Mouse (Mus musculus): ENCODE measurements at regions not wholly inside any gene's neighbourhood (a gene's known extent, or its start where the extent isn't known, plus 50 kb on each side); places are given as distances from the start of the nearest gene placed in this dataset.

DNA sequence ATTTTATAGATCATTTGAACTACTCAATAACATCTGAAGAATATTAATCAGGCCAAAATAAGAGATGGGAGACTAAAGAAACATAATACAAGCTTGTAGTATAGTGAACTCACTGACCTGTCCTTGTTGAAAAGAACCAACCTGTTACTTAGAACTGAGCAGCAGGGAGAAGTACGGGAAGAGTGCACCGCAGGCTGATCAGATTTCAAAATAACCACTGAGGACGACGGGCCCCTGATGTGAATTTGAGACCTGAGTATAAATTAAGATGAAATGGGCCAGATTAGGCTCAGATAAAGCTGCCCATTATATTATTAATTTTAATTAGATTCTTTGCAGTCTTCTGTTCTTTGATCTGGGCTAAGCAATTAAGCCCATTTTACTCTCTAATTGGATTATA, 391.2 kb upstream of the Tyrp1 start:
- Histone ChIP-seq H3K4me2 (ENCODE audit: low read depth, low read length) (no peak overlapping the region), H3K9ac (replicated peaks) (no peak overlapping the region), H3K36me3 (replicated peaks; ENCODE audit: insufficient read depth, low read length) (no peaks in the 10 kb centered on the region), H3K27me3 (ENCODE audit: insufficient read depth, low read length) (no peaks in the 10 kb centered on the region), H3K27ac (ENCODE audit: low read depth) (no peak overlapping the region), H3K4me1 (ENCODE audit: insufficient read depth) (no peaks in the 10 kb centered on the region), H3K9me3 (ENCODE audit: low read length) (no peaks in the 10 kb centered on the region), H3K4me3 (ENCODE audit: low read depth, low read length) (no peak overlapping the region)
- TF ChIP-seq CTCF (IDR thresholded peaks at IDR 0.05; ENCODE audit: low read depth) (no peak), EP300 (IDR thresholded peaks at IDR 0.05; ENCODE audit: low read depth) (no peak)
- no peak for DNase-seq
- no peak for ATAC-seq
- 77% methylated on average over 4 of the region's 4 CpGs for WGBS (ENCODE audit: insufficient replicate concordance)

- H3K9me3 ChIP-seq (ENCODE audit: low read length): no peaks in the 10 kb centered on the region
- H3K4me3 ChIP-seq (ENCODE audit: low read depth, low read length): no peak overlapping the region
- TF ChIP-seq EP300 (IDR thresholded peaks at IDR 0.05; ENCODE audit: low read depth): no peak
- TF ChIP-seq CTCF (IDR thresholded peaks at IDR 0.05; ENCODE audit: low read depth): no peak; the same call in 1 of the 2 replicates
- H3K27me3 ChIP-seq (ENCODE audit: insufficient read depth, low read length): no peaks in the 10 kb centered on the region
- no peaks in the 10 kb centered on the region for H3K36me3 ChIP-seq (replicated peaks; ENCODE audit: insufficient read depth, low read length)
- no peak overlapping the region for H3K4me2 ChIP-seq (ENCODE audit: low read depth, low read length)
- no peaks in the 10 kb centered on the region for H3K4me1 ChIP-seq (ENCODE audit: insufficient read depth)
- no peak for DNase-seq
- WGBS (ENCODE audit: insufficient replicate concordance): 71% methylated on average over 1 of the region's 1 CpGs
- ATAC-seq: no peak
- no peak overlapping the region for H3K27ac ChIP-seq (ENCODE audit: low read depth)
- H3K9ac ChIP-seq (replicated peaks): no peak overlapping the region
Observed at GRCm38 (mm10) chr4:80463615-80464014, 370.3 kb upstream of the Tyrp1 start.

- no peaks in the 10 kb centered on the region for H3K36me3 ChIP-seq (replicated peaks; ENCODE audit: insufficient read depth, low read length)
- TF ChIP-seq CTCF (IDR thresholded peaks at IDR 0.05; ENCODE audit: low read depth) (no peak), EP300 (IDR thresholded peaks at IDR 0.05; ENCODE audit: low read depth) (no peak)
- 77% methylated on average over 4 of the region's 4 CpGs for WGBS (ENCODE audit: insufficient replicate concordance)
Observed at GRCm38 (mm10) chr4:80475736-80476478, 358.0 kb upstream of the Tyrp1 start.

GRCm38 (mm10) chr4:80515087-80515486, 318.8 kb upstream of the Tyrp1 start:
- ATAC-seq: no peak
- H3K4me3 ChIP-seq (ENCODE audit: low read depth, low read length): no peak overlapping the region
- DNase-seq: no peak
- no peaks in the 10 kb centered on the region for H3K4me1 ChIP-seq (ENCODE audit: insufficient read depth)
- no peaks in the 10 kb centered on the region for H3K27me3 ChIP-seq (ENCODE audit: insufficient read depth, low read length)
- no peak for TF ChIP-seq CTCF (IDR thresholded peaks at IDR 0.05; ENCODE audit: low read depth)
- no peak for TF ChIP-seq EP300 (IDR thresholded peaks at IDR 0.05; ENCODE audit: low read depth)
- no peak overlapping the region for H3K9ac ChIP-seq (replicated peaks)
- no peaks in the 10 kb centered on the region for H3K9me3 ChIP-seq (ENCODE audit: low read length)
- no peaks in the 10 kb centered on the region for H3K36me3 ChIP-seq (replicated peaks; ENCODE audit: insufficient read depth, low read length)
- WGBS (ENCODE audit: insufficient replicate concordance): 62% methylated on average over 2 of the region's 2 CpGs
- H3K27ac ChIP-seq (ENCODE audit: low read depth): no peak overlapping the region
- no peak overlapping the region for H3K4me2 ChIP-seq (ENCODE audit: low read depth, low read length)

More at GRCm38 (mm10) chr4:80475736-80476478, 358.0 kb upstream of the Tyrp1 start:
- no peaks in the 10 kb centered on the region for H3K4me1 ChIP-seq (ENCODE audit: insufficient read depth)
- no peak overlapping the region for H3K27ac ChIP-seq (ENCODE audit: low read depth)
- no peaks in the 10 kb centered on the region for H3K27me3 ChIP-seq (ENCODE audit: insufficient read depth, low read length)
- no peak for DNase-seq
- H3K9ac ChIP-seq (replicated peaks): no peak overlapping the region
- H3K4me3 ChIP-seq (ENCODE audit: low read depth, low read length): no peak overlapping the region
- H3K9me3 ChIP-seq (ENCODE audit: low read length): no peaks in the 10 kb centered on the region
- H3K4me2 ChIP-seq (ENCODE audit: low read depth, low read length): no peak overlapping the region
- ATAC-seq: no peak

DNA sequence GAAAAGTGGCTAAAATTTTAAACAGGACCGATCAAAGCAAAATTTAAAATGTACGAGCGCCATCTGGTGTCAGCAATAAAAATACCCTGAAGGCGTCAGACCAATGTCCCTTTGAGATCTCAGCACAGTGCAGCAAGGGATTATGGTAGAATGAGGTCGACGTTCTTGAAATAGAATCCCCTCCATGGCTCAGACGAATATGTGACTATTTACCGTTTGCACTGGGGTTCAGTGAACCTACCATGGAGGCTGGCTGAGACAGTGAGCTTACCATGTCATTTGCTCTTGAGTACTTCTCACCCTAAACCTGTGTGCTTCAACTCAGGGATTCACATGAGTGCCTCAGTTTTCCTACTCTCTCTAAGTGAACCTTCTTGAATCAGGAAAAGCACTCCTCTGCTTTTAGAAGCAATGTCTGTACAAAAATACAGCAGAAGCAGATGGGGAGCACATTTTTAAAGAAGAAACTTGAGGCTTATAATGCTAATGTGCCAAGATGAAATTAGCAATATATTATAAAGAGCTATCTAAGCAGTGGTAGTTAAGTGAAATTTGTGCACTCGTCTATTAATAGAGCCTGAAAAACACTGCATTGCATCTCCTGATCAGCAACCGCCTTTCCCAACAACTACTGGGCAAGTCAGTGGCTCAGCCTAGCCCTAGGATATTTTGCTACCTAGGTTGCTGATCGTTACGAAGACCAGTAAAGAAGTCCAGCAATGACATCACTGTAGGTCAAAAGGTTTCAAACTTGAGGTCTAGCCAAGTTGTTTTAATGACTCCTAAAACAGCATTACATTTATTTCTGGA, 316.2 kb upstream of the Tyrp1 start:
- no peak; the same call in 1 of the 2 replicates for ATAC-seq
- Histone ChIP-seq H3K4me3 (ENCODE audit: low read depth, low read length) (no peak overlapping the region), H3K27ac (ENCODE audit: low read depth) (no peak overlapping the region), H3K9ac (replicated peaks) (no peak overlapping the region), H3K36me3 (replicated peaks; ENCODE audit: insufficient read depth, low read length) (no peaks in the 10 kb centered on the region), H3K4me2 (ENCODE audit: low read depth, low read length) (no peak overlapping the region), H3K4me1 (ENCODE audit: insufficient read depth) (no peaks in the 10 kb centered on the region), H3K9me3 (ENCODE audit: low read length) (no peaks in the 10 kb centered on the region), H3K27me3 (ENCODE audit: insufficient read depth, low read length) (no peaks in the 10 kb centered on the region)
- TF ChIP-seq EP300 (IDR thresholded peaks at IDR 0.05; ENCODE audit: low read depth) (no peak), CTCF (IDR thresholded peaks at IDR 0.05; ENCODE audit: low read depth) (peak; percentile 55)
- WGBS (ENCODE audit: insufficient replicate concordance): 23% methylated on average over 12 of the region's 12 CpGs
- peak; percentile 14 for DNase-seq

DNA sequence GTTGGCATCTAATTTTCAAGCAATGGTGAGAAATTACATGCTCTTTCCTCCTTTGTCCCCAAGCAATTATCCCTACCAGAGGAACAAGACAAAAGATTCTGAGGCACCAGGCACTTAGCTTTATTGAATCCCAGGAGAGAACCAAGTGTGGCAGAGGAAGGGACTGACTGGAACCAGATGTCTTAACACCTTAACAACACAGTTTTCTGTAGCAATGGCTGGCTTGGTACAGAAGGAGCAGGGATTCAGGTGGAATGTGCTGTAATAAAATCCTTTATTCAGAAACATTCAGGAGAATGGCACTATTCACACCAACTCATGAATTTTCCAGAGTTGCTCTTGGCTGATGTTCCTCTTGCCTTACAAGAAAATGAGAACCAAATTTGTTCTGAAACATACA, 315.3 kb upstream of the Tyrp1 start:
- H3K4me3 ChIP-seq (ENCODE audit: low read depth, low read length): no peak overlapping the region
- H3K27ac ChIP-seq (ENCODE audit: low read depth): no peak overlapping the region
- no peaks in the 10 kb centered on the region for H3K9me3 ChIP-seq (ENCODE audit: low read length)
- H3K27me3 ChIP-seq (ENCODE audit: insufficient read depth, low read length): no peaks in the 10 kb centered on the region
- H3K4me2 ChIP-seq (ENCODE audit: low read depth, low read length): no peak overlapping the region
- H3K9ac ChIP-seq (replicated peaks): no peak overlapping the region
- ATAC-seq (no peak), DNase-seq (no peak)
- H3K4me1 ChIP-seq (ENCODE audit: insufficient read depth): no peaks in the 10 kb centered on the region
- TF ChIP-seq CTCF (IDR thresholded peaks at IDR 0.05; ENCODE audit: low read depth) (no peak), EP300 (IDR thresholded peaks at IDR 0.05; ENCODE audit: low read depth) (no peak)
- no peaks in the 10 kb centered on the region for H3K36me3 ChIP-seq (replicated peaks; ENCODE audit: insufficient read depth, low read length)

All from liver, postnatal 0 days (tissue).